Mouse (Mus musculus) cerebellum, adult 8-10 months (tissue): Measurements from ENCODE around the gene Olfr1408.

Experiments
- DNase-seq: peaks from one replicate; pipeline ENCODE4 v3.0.0; 2022

The Olfr1408 gene

DNA sequence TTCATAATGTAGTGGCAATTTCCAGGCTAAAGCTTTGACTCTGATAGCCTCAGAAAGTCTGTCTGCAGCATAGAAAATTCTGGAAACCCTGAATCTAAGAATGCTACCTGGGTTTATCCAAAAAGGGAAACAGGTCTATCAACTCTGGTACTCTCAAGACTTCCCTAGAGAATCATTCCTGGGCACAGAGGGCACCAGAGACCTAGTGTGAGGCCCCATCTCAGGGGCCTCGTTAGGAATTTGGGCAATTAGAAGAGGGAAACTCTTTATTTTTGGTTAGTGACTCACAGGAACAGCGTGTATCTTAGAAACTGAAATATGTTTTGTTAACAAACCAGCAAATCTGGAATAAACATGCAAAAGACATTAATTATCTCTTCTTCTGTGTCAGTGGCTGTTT lies at the start of gene Olfr1408:
Gene Olfr1408, minus strand, starts transcription at position 101 of the 400 bp plus-strand sequence.
- DNase-seq: no peak

DNA sequence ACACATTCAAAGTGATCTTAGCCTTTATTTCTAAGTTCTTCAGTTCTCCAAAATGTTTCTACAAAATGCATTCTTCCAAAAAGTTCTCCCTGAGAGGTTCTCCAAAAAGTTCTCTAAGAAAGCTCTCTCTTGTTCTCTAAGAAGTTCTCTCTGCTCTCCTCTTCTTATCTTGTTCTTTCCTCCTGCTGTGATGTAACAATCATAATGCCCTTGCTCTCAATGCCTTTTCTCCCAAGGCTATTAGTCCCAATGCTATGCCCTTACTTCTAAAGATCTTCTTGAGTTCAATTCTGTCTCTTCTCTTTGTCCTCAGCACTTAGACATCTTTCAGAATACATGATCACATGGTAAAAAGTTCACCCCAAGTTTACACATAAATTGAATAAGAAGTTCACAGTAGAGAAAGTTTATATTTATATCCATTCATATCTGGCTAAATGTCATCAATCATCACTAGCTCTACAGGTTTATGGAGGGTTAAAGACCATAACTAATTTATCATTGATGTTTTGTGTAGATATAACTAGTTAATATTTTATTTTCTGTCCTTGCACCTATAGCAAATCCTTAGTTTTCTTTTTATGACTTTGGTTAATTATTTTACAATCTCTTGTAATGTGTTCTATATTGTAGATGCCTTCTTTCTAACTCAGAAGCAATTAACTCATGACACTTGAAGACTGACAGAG lies 37.1 kb upstream of the Olfr1408 start:
- DNase-seq: no peak
